Mouse (Mus musculus) kidney, embryonic 14.5 days (tissue): Measurements from ENCODE around the gene Gm10944. TPM values are rescaled to one million over a fixed set of nuclear protein-coding genes. Genes with fewer than 3 reads are reported as not detected.

Experiments
- ATAC-seq: fragments of 200-750 bp; cut with Nextera tagmentation; 2 replicates; pipeline ENCODE4 v1.8.0; 2017; ENCODE audit warnings: moderate number of reproducible peaks, mild to moderate bottlenecking, moderate TSS enrichment, moderate library complexity; ENCODE audit not compliant: low FRiP score, low TSS enrichment
- H3K27ac ChIP-seq: fragments of 300-500 bp; sonication (generic); 2 replicates; pipeline ENCODE4 v1.5.1; 2014; ENCODE audit warnings: low read depth, mild to moderate bottlenecking, low read length, moderate library complexity, mixed read lengths
- H3K27me3 ChIP-seq: fragments of 300-500 bp; sonication (generic); 2 replicates; pipeline ENCODE4 v1.6.1; 2014; ENCODE audit warnings: mild to moderate bottlenecking, low read length; ENCODE audit not compliant: control insufficient read depth, insufficient read depth
- H3K36me3 ChIP-seq: fragments of 300-500 bp; sonication (generic); 2 replicates; pipeline ENCODE4 v1.6.1; 2014; ENCODE audit warnings: low read length, mixed read lengths; ENCODE audit not compliant: control insufficient read depth, insufficient read depth
- H3K4me1 ChIP-seq: fragments of 300-500 bp; sonication (generic); 2 replicates; pipeline ENCODE4 v1.6.1; 2014; ENCODE audit warnings: low read length, mixed read lengths; ENCODE audit not compliant: control insufficient read depth, insufficient read depth
- H3K4me2 ChIP-seq: fragments of 300-500 bp; sonication (generic); replicated peaks from 2 replicates; pipeline ENCODE4 v1.6.1; 2014; ENCODE audit warnings: low read depth, mild to moderate bottlenecking, low read length
- H3K4me3 ChIP-seq: fragments of 300-500 bp; sonication (generic); 2 replicates; pipeline ENCODE4 v1.5.1; 2014; ENCODE audit warnings: mild to moderate bottlenecking, low read length
- H3K9ac ChIP-seq: fragments of 300-500 bp; sonication (generic); 2 replicates; pipeline ENCODE4 v1.6.1; 2014; ENCODE audit warnings: low read depth, mild to moderate bottlenecking, low read length, moderate library complexity
- H3K9me3 ChIP-seq: fragments of 300-500 bp; sonication (generic); 2 replicates; pipeline ENCODE4 v1.6.1; 2016; ENCODE audit warnings: low read length; ENCODE audit not compliant: control insufficient read depth
- WGBS: fragments of 180-500 bp; shearing (Covaris S2); extraction: QIAGEN DNeasy Blood & Tissue Kit; methylation state at CpG from one replicate; pipeline ENCODE4 v1.1.7; 2014; 5-methylcytosine and 5-hydroxymethylcytosine counted together
- polyA plus RNA-seq: library from polyadenylated mRNA; unstranded; fragments of >200 nt; fragmentation: Nextera tagmentation; extraction: Ambion mirVana; gene quantifications from 2 replicates; pipeline ENCODE4 v1.2.1, GENCODE M21; 2014

Gene Gm10944
- polyA plus RNA-seq, 1 experiment from 2014 or later: not detected

DNA sequence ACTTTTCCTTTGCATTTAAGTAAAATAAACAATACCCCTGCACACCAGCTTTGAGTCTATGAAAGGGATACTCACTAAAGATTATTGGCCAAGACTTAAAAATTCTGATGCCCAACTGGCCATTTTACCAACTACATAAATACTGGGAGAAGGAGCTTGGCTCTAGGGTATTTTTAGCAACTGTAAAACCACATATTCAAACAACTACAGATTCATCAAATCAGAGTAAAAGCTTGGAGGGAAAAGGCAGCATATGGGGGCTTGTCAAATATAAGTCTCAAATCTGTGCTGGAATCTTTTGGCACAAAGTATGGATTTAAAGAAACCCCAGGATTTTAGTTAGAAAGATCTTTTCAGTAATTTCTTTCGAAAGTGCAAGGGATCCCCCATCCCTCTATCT, 20.2 kb downstream of the Gm10944 start:
- no peak overlapping the region for H3K9ac ChIP-seq
- H3K9me3 ChIP-seq: no peaks in the 10 kb centered on the region
- H3K4me1 ChIP-seq: no peaks in the 10 kb centered on the region
- no peak overlapping the region for H3K4me3 ChIP-seq
- no peaks in the 10 kb centered on the region for H3K27me3 ChIP-seq
- 80% methylated on average over 1 of the region's 1 CpGs for WGBS
- H3K4me2 ChIP-seq: no peak overlapping the region
- ATAC-seq: no peak
- no peaks in the 10 kb centered on the region for H3K36me3 ChIP-seq
- no peak overlapping the region for H3K27ac ChIP-seq

DNA sequence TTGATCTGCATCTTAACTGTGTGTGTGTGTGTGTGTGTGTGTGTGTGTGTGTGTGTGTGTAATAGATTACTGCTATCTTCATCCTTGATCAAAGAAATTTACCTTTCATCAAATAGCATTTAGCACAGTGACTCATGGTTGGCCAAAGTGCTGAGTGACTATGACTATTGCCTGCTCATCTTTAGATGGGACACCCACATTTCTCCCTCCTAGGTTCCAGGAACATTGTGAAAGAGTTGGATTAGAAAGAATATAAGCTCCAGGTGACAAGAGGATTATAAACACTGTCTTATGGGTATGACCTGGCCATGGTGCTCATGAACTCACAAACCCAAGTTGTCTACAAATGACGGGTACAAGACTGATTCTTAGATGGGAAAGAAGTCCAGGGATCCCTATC, 26.9 kb downstream of the Gm10944 start:
- H3K4me1 ChIP-seq: no peaks in the 10 kb centered on the region
- H3K27me3 ChIP-seq: no peaks in the 10 kb centered on the region
- no peak overlapping the region for H3K27ac ChIP-seq
- H3K9me3 ChIP-seq: no peaks in the 10 kb centered on the region
- H3K36me3 ChIP-seq: no peaks in the 10 kb centered on the region
- no peak for ATAC-seq
- WGBS: 84% methylated on average over 1 of the region's 1 CpGs
- H3K4me2 ChIP-seq: no peak overlapping the region
- no peak overlapping the region for H3K4me3 ChIP-seq
- H3K9ac ChIP-seq: no peak overlapping the region

DNA sequence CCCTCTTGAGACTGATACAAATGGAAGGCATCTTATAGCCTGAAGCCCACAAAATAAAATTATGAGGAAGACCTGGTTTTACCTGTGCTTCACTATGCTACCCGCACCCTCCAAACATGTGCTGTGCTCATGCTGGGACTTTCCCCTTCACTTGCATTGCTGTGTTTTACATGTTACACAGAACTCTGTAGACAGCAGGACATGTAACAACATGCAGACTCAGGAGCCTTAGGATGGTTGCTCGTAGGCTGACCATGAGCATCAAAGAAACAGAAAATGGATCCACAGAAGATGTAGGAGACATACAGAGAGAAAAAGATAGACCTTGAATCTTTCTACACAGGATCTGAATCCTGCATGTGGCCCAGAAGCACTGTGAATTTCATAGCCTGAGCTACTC, 29.2 kb downstream of the Gm10944 start:
- Histone ChIP-seq H3K27ac (no peak overlapping the region), H3K9me3 (no peaks in the 10 kb centered on the region), H3K4me1 (no peaks in the 10 kb centered on the region), H3K4me2 (no peak overlapping the region), H3K27me3 (no peaks in the 10 kb centered on the region), H3K9ac (no peak overlapping the region), H3K36me3 (no peaks in the 10 kb centered on the region), H3K4me3 (no peak overlapping the region)
- ATAC-seq: no peak
- 90% methylated on average over 2 of the region's 2 CpGs for WGBS

DNA sequence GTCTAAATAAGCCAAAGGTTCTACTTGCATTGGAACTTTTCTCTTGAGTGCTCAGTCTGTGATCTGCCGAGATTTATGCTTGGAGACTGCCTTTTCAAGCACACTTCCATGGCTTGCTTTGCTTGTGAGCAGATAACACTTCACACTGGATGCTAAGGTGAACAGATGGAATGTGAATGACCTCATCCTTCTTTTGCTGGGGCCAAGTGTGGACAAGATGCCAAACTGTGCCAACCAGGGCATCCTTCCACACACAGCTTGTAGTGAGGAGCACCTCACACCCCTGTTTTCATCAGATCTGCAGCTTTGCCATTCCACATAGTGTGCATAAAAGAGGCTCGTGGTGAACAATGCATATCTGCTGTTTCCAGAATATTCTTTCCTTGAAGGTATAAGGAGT, 29.7 kb downstream of the Gm10944 start:
- Histone ChIP-seq H3K4me3 (no peak overlapping the region), H3K27me3 (no peaks in the 10 kb centered on the region), H3K36me3 (no peaks in the 10 kb centered on the region), H3K4me2 (no peak overlapping the region), H3K27ac (no peak overlapping the region), H3K9ac (no peak overlapping the region), H3K4me1 (no peaks in the 10 kb centered on the region), H3K9me3 (no peaks in the 10 kb centered on the region)
- WGBS: 76% methylated on average over 2 of the region's 2 CpGs
- no peak for ATAC-seq

DNA sequence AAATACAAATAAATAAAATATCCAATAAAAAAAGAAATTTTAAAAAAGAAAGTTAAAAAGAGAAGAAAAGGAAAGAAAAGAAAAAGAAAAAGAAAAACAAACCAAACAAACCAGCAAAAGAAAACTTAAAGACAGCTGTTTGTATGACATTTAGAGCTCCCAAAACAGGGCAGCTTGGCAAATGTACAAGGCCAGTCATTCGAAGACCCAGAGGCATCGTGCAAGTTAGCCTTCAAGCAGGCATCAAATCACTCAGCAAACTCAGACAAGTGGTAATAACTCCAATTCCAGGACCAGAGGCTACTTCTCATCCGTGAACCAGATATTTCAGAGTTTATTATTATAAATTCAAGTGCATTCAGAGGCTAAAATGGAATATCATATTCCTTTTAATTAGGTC, 45.4 kb downstream of the Gm10944 start:
- no peak for ATAC-seq
- WGBS: 78% methylated on average over 3 of the region's 3 CpGs
- H3K9me3 ChIP-seq: no peaks in the 10 kb centered on the region
- no peaks in the 10 kb centered on the region for H3K4me1 ChIP-seq
- no peaks in the 10 kb centered on the region for H3K36me3 ChIP-seq
- H3K4me3 ChIP-seq: no peak overlapping the region
- H3K4me2 ChIP-seq: no peak overlapping the region
- H3K9ac ChIP-seq: no peak overlapping the region
- H3K27me3 ChIP-seq: no peaks in the 10 kb centered on the region
- H3K27ac ChIP-seq: no peak overlapping the region

Other genes starting within 250 kb of the Gm10944 start
- 0.07 and 0.08 TPM in 2 replicates for gene Adgb, start 209.0 kb upstream of the Gm10944 start, polyA plus RNA-seq
- 13.5 and 15.7 TPM in 2 replicates for gene Rab32, start 123.1 kb upstream of the Gm10944 start, polyA plus RNA-seq